Mouse (Mus musculus): ENCODE measurements around the gene Neurog2.

- no peak for TF ChIP-seq CTCF (IDR thresholded peaks at IDR 0.05; ENCODE audit: control insufficient read depth, insufficient read depth, insufficient read length)
- TF ChIP-seq MYOD1 (IDR thresholded peaks at IDR 0.05; ENCODE audit: control insufficient read depth, insufficient read length, low read depth): no peak
- TF ChIP-seq MAX (IDR thresholded peaks at IDR 0.05): no peak
- TF ChIP-seq FOSL1 (IDR thresholded peaks at IDR 0.05; ENCODE audit: insufficient read depth, low read length, poor library complexity, severe bottlenecking): no peak
Observed at GRCm38 (mm10) chr3:127630190-127630589, 2.7 kb upstream of the Neurog2 start.

All from C2C12 (cell line).